Mouse (Mus musculus): ENCODE data around the gene Dazap1.

Dazap1 gene

GRCm38 (mm10) chr10:80271870-80272585 is 10.7 kb downstream of the Dazap1 start:
- peak in 1 of 2 experiments; percentile 41 for DNase-seq

- no peak for DNase-seq
Observed at GRCm38 (mm10) chr10:80273847-80274246, 12.6 kb downstream of the Dazap1 start.

GRCm38 (mm10) chr10:80276238-80276637 is 15.0 kb downstream of the Dazap1 start:
- DNase-seq, result no peak

GRCm38 (mm10) chr10:80278390-80278789 is 17.1 kb downstream of the Dazap1 start:
- no peak for DNase-seq

GRCm38 (mm10) chr10:80279273-80279672 is 18.0 kb downstream of the Dazap1 start:
- DNase-seq, result no peak

GRCm38 (mm10) chr10:80281304-80281703 is 20.0 kb downstream of the Dazap1 start:
- no peak for DNase-seq

GRCm38 (mm10) chr10:80281921-80282371 is 20.7 kb downstream of the Dazap1 start:
- peak; percentile 59 to 67 for DNase-seq

- peak in 1 of 2 experiments; percentile 41 for DNase-seq
Observed at GRCm38 (mm10) chr10:80282481-80283441, 21.5 kb downstream of the Dazap1 start.

GRCm38 (mm10) chr10:80285222-80286070 is 24.2 kb downstream of the Dazap1 start:
- no peak for DNase-seq

- DNase-seq, result no peak
Observed at GRCm38 (mm10) chr10:80288097-80288496, 26.8 kb downstream of the Dazap1 start.

- no peak for DNase-seq
Observed at GRCm38 (mm10) chr10:80288657-80289056, 27.4 kb downstream of the Dazap1 start.

GRCm38 (mm10) chr10:80292251-80293146 is 31.2 kb downstream of the Dazap1 start, which contains the start of gene Rps15:
Gene Rps15 (plus strand): TSS chr10:80292453.
- peak; percentile 95 to 98 for DNase-seq

GRCm38 (mm10) chr10:80293325-80293724 is 32.0 kb downstream of the Dazap1 start:
- DNase-seq, result no peak

- DNase-seq, result no peak
Observed at GRCm38 (mm10) chr10:80294311-80294710, 33.0 kb downstream of the Dazap1 start.

- peak in 1 of 2 experiments; percentile 47 for DNase-seq
Observed at GRCm38 (mm10) chr10:80294788-80295303, 33.6 kb downstream of the Dazap1 start.

- DNase-seq, result peak; percentile 89
Observed at GRCm38 (mm10) chr10:80295618-80296425, 34.5 kb downstream of the Dazap1 start, which contains the start of gene Apc2. Gene Apc2 (plus strand): TSS chr10:80295977.

- peak in 1 of 2 experiments; percentile 52 for DNase-seq
Observed at GRCm38 (mm10) chr10:80296824-80297223, 35.5 kb downstream of the Dazap1 start.

GRCm38 (mm10) chr10:80297526-80298133 is 36.3 kb downstream of the Dazap1 start:
- DNase-seq, result peak; percentile 44 to 54

- peak; percentile 96 to 97 for DNase-seq
Observed at GRCm38 (mm10) chr10:80298571-80299281, 37.4 kb downstream of the Dazap1 start.

All from cerebellum, postnatal 25 days (tissue).